Mouse (Mus musculus): ENCODE measurements around the gene Stac3.

DNA sequence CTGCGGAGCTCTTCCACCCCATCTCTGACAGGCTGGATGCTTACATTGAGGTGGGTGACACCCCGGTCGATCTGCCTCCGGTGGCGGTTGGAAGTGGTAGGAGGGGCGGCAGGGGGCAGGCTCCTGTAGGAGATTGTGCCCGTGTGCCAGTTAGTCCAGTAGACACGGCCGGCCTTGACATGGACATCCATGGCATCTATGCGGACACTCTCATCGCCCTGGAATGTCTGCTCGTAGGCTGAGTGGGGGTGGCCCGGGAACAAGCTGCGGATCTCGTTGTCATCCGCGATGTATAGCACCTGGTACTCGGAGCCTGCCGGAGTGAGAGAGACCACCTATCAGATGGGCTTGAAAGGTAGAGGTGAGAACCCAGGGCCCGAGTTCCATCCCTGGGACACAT is 42.9 kb downstream of the Stac3 start:
- TF ChIP-seq CTCF (IDR thresholded peaks at IDR 0.05; ENCODE audit: extremely low read depth, insufficient read length, insufficient replicate concordance, low read depth, low read length) (no peak), POLR2A (IDR thresholded peaks at IDR 0.05; ENCODE audit: low read depth, low read length) (no peak)

Data from small intestine, adult 2 months (tissue).